Mouse (Mus musculus) regulatory T cell (primary cell): ENCODE measurements around the gene Gm10837.

Source experiments
- in situ Hi-C: fragments of 300-600 bp; cut with MboI, MseI; formaldehyde crosslinking; loops from one replicate; pipeline ENCODE4 v1.15.1; 2025; ENCODE audit warnings: high pct_unique_total_duplicates

Gene Gm10837

DNA sequence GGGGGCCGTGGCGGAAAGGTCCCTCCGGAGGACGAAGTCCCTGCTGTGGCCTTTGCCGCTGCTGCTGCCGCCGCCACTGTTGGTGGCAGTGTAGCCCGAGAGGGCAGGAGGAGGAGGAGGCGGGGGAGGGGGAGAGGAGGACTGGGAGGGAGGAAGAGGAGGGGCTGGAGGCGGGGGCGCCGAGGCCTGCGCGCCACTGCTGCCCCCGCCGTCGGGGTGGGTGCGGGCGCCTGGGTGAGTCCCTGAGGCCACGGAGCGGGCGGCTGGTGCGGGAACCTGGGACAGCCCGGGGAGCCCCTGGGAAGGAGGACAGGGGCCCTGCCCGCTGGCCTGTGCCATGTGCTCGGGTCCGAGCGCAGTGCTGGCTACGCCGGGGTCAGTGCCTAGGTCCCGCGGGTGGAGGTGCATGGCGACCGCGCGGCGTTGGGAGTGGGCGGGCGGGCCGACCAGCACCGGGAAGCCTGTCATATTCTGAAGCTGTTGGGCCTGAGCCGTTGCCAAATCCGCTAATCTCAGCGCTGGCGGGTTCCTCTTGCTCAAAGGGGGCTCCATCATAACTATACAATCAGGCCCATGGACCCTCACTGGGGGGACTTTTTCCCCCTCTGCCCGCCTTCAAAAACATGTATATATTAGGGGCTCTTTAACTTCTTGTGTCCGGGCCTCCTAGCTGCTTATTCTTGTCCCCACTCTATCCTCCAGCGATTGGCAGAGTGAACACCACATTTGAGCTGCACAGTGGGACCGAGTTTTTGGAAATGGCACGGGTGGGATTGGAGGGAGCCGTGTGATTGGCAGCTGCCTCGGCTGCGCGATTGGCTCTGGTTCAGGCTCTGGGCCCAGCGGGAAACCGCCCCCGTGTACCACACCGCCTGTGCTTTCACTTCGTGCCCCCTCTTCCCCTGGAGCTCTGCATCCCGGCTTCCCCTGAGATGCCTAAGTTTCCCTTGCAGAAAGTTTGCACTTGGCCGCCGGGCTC lies 25.3 kb upstream of the Gm10837 start, which contains the start of gene Zic5:
Zic5 (minus strand) TSS at position 915 of the 979 bp plus-strand sequence.
- in situ Hi-C loops, result no loop called here

DNA sequence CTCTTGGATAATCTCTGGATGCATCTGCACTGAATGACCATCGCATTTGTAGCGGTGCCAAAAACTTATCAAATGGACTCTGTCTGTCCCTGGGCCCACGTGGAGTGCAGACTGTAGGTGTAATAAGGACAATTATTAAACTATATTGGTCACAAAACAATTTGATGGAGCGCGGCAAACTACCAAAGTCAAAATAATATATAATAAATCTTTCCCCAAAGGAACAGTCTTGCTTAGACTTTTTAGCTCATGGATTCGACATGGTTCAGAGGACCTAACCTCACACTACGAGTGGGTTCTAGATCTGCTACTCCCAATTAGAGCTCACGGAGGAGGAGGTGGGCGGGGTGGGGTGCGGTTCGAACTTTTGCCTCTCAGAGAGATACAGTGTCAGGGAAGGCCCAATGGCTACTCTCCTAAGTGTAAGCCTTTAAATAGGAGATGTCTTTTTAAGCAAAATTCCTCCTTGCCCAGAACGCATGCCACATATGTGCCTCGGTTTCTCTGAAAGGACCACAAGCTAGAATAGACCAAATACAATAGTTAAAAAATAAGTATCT lies 24.4 kb upstream of the Gm10837 start:
- in situ Hi-C loops, result no loop called here

DNA sequence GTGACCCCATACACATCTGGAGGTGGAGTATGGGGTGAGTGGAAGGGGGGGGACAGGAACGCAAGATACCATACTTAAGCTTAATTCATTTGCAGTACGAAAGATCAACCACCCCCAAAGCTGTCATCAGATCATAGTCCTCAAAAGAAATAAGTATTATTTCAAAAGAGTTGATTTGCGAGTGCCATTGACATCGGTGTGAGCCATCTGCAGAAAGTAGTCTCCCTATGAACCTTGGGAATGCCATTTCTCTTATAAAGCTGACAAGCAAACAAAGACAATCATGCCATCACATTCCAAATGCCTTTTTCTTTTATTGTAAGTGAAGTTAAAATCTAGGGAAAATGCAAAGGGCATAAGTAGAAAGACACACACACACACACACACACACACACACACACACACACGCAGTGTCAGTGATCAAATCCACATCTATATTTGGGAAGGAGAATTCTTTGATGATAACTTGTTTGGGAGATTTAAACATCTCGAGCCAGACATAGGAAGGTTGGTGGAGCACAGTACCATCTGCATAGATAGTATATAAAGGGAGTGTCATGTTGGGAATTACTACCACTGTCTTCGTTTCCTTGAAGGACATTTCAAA lies 23.5 kb upstream of the Gm10837 start:
- in situ Hi-C loops, result no loop called here

DNA sequence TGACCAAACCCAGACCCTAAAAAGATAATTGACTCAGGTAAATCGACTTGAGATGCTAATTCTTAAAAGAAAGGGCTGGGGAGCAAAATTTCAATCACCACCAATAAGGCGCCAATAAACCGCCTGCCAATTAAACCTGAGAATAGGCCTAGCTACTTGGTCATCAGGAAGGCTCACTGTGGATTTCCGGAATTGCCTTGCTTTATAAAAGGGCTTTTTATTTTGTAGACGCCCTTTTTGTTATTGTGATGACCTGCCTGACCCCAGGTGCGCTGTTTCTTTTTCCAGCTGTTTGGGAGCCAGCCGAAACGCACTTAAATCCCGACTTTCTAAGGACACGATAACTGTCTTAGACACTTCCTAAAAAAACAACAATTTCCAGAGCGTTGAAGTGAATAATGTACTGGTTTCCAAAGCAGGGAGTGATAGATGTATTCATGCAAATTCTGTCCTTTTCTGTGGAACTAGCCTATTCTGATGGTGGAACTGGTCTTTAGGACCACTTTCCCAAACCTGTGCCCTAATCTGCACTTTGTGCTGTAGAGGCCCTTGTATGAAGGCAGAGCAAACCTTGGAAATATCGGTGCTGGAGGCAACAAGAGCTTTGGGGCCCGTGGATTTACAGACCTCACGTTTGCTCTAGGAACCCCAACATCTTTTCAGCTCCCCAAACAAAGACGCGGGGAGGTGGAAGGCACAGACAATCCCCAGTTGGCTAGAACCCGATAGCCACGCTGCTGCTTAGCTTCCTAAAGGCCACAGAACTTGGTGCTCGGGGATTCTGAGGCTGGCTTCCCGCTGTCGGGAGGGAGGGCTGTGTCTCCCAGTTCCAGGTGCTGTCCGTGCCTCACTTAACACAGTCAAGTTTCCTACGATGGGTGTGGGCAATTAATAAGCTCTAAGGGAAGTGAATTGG lies 22.2 kb upstream of the Gm10837 start:
- in situ Hi-C loops, result no loop called here

DNA sequence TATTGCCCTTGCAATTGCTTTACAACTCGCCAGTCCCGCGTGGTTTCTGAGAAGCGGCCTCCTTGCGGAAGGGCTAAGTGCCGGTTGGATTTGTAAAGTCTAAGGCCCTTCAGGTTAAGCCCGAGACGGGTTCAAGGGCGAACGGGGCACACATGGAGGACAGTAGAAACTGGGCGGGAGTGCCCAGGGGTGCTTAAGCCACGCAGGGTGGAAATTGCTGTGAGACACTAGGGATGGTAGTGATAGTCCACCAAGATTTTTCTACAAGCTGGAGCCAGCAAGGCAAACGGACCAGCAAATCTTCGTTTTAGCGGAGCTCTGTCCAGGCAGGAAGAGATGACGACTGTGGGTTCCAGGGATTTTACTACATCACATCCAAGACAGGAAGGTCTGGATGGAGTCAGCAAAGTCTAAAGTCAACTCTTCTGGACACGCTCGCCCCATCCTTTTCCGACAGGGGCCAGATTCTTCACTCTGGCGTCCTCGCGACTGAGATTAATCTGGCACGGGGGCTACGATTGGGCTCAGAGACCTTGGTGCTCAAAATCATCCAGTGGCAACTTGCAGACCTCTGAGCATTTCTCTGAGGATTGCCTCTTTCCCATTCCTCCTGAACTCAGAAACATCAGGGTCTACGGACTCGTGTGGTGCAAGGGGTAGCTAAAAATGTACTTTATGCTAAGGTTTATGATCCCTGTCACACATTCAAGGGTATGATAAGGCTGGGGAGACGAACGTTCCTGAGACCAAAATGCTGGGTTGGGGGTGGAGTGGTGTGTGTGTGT lies 21.2 kb upstream of the Gm10837 start:
- in situ Hi-C loops, result no loop called here

DNA sequence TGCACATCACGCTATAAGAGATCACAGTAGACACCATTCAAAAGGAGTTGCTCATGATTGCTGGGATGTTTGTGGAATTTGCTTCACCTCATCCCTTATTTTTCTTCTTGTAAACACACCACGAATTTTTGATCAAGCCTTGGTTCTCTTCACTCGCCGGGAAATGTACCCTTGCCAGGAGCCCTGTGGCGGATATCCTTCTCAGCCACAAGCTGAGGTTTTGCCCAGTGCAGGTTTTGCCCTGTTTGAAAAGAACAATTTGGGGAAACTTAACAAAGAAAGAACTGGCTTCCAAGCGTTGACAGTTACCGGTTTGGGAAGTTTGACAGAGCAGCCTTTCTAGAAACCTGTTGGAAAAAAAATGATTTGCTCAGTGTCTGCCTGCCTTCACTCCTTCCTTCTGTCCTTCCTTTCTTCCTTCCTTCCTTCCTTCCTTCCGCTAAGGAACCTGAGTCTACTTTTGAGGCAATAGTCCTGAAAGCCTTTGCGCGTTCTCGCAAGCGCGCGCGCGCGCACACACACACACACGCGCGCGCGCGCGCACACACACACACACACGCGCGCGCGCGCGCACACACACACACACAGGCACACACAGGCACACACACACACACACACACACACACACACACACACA lies 18.8 kb upstream of the Gm10837 start:
- in situ Hi-C loops, result no loop called here

DNA sequence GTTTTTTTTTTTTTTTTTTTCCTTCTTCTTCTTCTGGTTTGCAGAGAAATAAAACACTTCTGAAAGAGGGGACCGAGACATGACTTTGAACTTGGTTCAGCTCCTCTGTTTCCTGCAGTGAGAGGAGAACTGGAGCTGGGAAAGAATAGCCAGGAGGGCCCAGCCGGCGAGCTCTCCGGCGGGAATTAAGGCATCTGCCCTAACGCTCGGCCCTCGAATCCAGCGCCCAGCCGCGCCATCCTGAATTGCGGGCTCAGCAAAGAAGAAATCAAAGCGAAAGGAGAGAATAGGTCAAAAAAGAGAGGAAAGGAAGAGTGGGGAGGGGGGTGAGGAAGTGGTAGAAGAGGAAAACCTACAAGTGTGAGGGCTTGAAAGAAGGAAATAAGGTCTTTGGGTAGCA lies 18.2 kb upstream of the Gm10837 start:
- in situ Hi-C loops, result no loop called here

DNA sequence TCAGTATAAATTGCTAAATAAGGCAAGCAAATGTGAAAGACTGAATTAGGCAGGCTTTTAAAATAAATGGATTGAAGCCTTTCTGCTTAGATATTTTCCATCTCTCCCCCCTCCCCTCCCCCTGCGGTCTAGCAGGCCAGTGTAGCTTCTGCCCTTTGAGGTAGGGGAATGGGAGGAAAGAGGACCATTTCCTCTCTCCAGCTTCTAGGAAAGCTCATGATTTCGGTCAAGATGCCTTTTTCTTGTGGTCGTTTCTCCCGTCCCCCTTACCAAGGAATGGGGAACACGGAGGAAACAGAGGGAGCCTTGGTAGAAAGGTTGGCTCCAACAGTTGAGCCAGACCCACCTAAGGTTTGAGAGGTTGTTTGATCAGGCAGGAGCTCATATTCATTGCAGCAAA lies 17.7 kb upstream of the Gm10837 start:
- in situ Hi-C loops, result no loop called here

DNA sequence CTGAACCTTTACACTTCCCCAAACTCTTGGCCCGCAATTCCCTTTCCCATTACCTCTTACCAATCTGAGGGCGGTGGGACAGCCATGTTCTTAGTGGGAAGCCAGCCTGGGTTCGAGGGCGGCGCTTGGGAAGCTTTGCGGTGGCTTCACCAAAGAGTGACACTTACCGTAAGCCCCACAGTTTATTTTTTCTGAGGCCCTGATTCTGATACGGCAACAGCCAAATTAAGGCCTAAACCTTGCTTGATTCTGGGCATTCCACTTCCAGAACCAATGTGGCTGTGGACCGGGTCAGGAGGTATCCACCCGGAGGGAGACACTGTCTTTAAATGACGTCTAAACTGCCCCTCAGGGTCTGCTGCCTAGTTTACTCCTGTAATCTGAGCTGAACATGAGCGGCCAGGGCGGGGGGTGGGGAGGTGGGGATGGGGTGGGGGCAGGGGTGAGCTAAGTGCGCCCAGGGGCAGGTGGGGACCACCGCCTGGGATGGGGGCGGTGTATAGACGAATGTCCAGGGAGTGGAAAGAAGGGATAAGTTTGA lies 17.1 kb upstream of the Gm10837 start:
- in situ Hi-C loops, result no loop called here

DNA sequence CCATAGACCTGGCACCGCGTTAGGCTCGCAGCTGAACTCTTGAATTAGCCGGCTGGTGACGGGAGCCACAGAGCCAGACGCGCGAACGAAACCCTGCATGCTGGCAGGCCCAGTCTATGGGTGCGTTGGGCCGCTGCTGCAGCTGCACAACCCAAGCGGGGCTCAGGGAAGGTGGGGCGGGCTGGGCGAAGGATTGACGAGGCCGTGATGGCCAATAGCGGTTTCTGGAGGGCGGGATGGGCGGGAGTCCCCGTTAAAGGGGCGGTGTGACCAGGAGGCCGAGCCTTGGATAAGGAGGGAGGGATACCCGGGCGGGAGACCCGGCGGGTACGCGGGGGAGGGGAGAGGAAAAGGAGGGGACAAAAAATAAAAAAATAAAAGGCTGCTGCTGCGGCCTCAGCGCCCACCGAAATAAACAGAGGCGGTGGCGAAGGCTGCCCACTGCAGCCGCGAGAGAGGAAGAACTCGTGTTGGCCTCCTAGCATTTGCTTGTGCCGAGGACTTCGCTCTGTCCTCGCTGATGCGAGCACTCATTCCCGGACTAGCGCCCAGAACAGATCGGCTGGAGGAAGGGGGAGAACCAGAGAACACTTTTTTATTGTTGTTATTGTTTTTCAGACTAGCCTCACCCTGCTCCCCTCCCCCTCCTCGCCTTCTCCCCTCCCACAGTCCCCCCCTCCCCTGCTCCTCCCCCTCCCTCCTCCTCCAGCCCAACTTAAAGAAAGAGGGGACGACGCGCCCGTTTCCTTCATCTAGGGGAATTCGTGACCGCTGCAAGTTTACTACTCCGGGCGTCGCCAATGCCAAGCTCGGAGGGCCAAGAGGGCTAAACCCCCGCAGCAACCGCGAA lies 16.1 kb upstream of the Gm10837 start:
- in situ Hi-C loops, result no loop called here

DNA sequence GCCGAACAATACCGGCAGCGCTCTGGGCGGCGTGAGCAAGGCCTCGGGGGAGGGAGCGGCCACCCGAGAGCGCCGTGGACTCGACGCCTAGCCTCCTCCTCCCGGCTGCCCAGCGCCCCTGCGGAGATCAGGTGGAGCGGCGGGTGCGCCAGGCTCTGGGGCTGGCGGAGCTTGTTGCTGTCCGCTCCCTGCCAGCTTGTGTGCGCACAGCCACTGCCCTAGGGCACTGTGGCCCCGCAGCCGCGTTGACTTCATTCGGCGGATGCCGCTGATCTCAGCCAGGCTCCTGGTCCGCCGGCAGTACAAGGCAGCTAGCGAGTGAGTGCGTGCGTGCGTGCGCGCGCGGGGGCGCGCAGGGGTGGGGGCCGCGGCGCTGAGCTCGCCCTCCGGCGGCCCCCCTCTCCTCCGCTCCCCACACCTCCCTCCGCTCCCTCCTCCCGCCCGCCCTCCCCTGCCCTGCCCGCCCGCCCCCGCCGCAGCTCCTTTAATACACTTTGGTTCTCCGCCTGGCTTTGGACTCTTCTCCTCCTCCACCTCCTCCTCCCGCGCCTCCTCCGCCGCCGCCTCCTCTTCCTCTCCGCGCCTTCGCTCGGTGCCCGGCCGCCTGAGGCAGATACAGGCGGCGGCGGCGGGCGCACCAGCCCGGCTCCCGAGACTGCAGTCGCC lies 15.4 kb upstream of the Gm10837 start, which contains the start of gene Zic2:
Zic2 (plus strand) TSS at position 545 of the 666 bp plus-strand sequence.
- in situ Hi-C loops, result loop anchor here (25.0 kb wide), 1 partner anchor 412 kb away; no protein-coding TSS in a partner anchor

DNA sequence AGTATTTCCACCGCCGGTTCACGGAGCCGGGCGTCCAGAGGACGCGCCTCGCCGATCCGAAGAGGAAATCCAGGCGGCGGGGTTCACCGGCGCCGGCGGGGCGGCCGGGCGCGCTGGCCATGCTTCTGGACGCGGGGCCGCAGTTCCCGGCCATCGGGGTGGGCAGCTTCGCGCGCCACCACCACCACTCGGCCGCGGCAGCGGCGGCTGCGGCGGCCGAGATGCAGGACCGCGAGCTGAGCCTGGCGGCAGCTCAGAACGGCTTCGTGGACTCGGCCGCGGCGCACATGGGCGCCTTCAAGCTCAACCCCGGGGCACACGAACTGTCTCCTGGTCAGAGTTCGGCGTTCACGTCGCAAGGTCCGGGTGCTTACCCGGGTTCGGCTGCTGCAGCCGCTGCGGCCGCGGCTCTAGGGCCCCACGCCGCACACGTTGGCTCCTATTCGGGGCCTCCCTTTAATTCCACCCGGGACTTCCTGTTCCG lies 14.8 kb upstream of the Gm10837 start:
- in situ Hi-C loops, result loop anchor here (25.0 kb wide), 1 partner anchor 412 kb away; no protein-coding TSS in a partner anchor

DNA sequence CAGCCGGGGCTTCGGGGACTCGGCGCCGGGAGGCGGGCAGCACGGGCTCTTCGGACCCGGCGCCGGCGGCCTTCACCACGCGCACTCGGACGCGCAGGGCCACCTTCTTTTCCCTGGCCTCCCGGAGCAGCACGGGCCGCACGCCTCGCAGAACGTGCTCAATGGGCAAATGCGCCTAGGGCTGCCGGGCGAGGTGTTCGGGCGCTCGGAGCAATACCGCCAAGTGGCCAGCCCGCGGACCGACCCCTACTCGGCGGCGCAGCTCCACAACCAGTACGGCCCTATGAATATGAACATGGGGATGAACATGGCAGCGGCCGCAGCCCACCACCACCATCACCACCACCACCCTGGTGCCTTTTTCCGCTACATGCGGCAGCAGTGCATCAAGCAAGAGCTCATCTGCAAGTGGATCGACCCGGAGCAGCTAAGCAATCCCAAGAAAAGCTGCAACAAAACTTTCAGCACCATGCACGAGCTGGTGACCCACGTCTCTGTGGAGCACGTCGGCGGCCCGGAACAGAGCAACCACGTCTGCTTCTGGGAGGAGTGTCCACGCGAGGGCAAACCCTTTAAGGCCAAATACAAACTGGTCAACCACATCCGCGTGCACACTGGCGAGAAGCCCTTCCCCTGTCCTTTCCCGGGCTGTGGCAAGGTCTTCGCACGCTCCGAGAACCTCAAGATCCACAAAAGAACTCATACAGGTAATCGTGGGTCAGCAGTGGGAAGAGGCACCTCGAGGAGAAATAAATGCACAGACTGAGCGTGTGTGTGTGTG lies 14.2 kb upstream of the Gm10837 start:
- in situ Hi-C loops, result loop anchor here (25.0 kb wide), 1 partner anchor 411 kb away; no protein-coding TSS in a partner anchor

DNA sequence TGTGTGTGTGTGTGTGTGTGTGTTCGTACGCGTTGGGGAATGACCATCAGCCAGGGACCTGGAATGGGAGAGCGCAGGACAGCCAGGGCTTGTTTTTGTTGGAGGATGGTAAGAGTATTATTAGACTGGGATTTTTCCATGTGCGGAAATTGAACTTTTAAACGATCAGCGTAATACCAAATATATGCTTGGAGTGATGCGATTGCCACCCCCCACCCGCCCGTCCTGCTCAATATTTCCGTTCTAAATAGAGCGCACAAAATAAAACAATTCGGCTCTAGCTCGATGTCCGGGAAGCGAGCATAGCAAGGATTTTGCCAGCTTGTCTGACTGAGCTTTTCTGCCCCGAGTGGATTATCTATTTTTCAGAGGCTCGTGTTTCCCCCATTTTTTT lies 13.6 kb upstream of the Gm10837 start:
- in situ Hi-C loops, result loop anchor here (25.0 kb wide), 1 partner anchor 410 kb away; no protein-coding TSS in a partner anchor

DNA sequence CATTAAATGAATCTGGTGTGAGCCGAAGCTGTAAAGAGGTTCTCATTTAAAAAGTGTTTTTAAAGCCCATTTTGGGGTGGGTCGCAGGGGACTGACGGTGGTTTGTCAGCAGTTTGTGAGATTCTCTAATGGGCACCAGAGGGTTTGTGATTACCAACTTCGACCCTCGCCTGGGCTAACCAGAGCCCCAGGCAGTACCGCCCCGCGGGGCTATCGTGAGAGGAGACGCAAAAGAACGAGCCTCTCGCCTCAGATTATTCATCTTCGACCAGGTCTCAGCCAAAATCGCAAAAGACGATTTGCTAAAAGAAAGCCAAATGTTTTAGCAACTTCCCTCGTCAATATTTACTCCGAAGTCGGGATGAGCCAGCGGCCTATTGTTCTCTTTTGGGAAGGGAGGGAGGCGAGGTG lies 13.1 kb upstream of the Gm10837 start:
- in situ Hi-C loops, result loop anchor here (25.0 kb wide), 1 partner anchor 410 kb away; no protein-coding TSS in a partner anchor

DNA sequence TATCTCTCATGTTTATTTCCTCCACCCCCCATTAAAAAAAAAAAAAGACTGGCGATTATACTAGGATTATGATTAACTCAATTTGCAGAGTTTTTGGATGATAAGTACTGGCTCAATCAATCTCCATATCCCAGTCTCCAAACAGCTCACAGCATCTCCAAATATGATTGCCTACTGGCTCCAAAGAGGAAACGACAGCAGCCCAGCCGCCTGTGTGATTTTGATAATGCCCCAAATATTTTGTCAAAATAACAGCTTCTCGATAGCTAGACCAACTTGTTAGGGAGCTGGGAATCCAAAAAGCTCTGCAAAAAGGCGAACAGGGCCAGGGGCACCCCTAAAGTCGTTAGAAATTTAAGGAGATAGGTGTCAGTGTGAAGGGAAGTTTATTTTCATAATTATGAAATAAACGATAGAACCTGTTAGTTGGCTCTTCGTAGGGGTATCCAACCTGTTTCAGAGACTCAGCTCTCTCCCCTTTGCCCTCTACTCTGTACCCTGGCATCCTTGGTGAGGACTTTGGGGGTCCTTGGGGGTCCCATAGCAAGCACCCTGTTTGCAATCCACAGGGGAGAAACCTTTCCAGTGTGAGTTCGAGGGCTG lies 12.3 kb upstream of the Gm10837 start:
- in situ Hi-C loops, result loop anchor here (25.0 kb wide), 1 partner anchor 409 kb away; no protein-coding TSS in a partner anchor
